Mouse (Mus musculus) heart, postnatal 0 days (tissue): ENCODE results near the gene Gm49395.

Experiments
- CTCF ChIP-seq: IDR thresholded peaks from 2 replicates; pipeline ENCODE4 v1.5.1; 2016; ENCODE audit warnings: antibody characterized with exemption, control low read depth, low read depth
- EP300 ChIP-seq: IDR thresholded peaks from 2 replicates; pipeline ENCODE4 v1.6.1; 2016; ENCODE audit warnings: antibody characterized with exemption, low read depth

GRCm38 (mm10) chr13:115011547-115011946, 90.2 kb downstream of the Gm49395 start:
- no peak for TF ChIP-seq CTCF
- no peak for TF ChIP-seq EP300
